Mouse (Mus musculus): ENCODE measurements around the gene Cdhr1. TPM values are rescaled to one million over a fixed set of nuclear protein-coding genes. Genes with fewer than 3 reads are reported as not detected.
"Not testable (repeated sequence)": the region's sequence is repeated elsewhere in the genome, so short reads cannot be mapped to it uniquely, and the experiment has no call there.

Gene Cdhr1
- 0.15 and 0.28 TPM in 2 replicates for polyA plus RNA-seq (2016; fragmentation: Nextera tagmentation; extraction: Ambion mirVana)

- H3K4me1 ChIP-seq: peaks cover 7% of the 10 kb centered on the region; the same call in 1 of the 2 replicates
- WGBS: under 1% methylated on average over 30 of the region's 30 CpGs
- no peaks in the 10 kb centered on the region for H3K9me3 ChIP-seq
- H3K27me3 ChIP-seq (ENCODE audit: insufficient read depth, poor library complexity, severe bottlenecking): peaks cover 75% of the 10 kb centered on the region
- H3K36me3 ChIP-seq: no peaks in the 10 kb centered on the region
- no peak for DNase-seq (ENCODE audit: low spot score)
- no peak within 1 kb of the TSS for H3K27ac ChIP-seq
- H3K4me3 ChIP-seq: peak within 1 kb of the TSS; percentile 54
Measured at GRCm38 (mm10) chr14:37097956-37098530, at the start of gene Cdhr1. Gene Cdhr1 (minus strand): TSS chr14:37098347.

- WGBS: 78% methylated on average over 8 of the region's 8 CpGs
- no peak overlapping the region for H3K27ac ChIP-seq
- H3K4me3 ChIP-seq: no peak overlapping the region
- DNase-seq (ENCODE audit: low spot score): no peak
- no peaks in the 10 kb centered on the region for H3K27me3 ChIP-seq (ENCODE audit: insufficient read depth, poor library complexity, severe bottlenecking)
- H3K9me3 ChIP-seq: no peaks in the 10 kb centered on the region
- H3K36me3 ChIP-seq: no peaks in the 10 kb centered on the region
- H3K4me1 ChIP-seq: 0 out of 2 replicates have a peak, but pooled peaks cover under 1% of the 10 kb centered on the region
Measured at GRCm38 (mm10) chr14:37139051-37139710, 41.0 kb upstream of the Cdhr1 start.

GRCm38 (mm10) chr14:37137596-37137995 lies 39.4 kb upstream of the Cdhr1 start:
- not testable (repeated sequence) for H3K27ac ChIP-seq; H3K36me3 ChIP-seq; DNase-seq (ENCODE audit: low spot score); H3K9me3 ChIP-seq; H3K4me1 ChIP-seq; H3K27me3 ChIP-seq (ENCODE audit: insufficient read depth, poor library complexity, severe bottlenecking); H3K4me3 ChIP-seq
- 84% methylated on average over 3 of the region's 3 CpGs for WGBS

- Histone ChIP-seq H3K4me1 (0 out of 2 replicates have a peak, but pooled peaks cover 6% of the 10 kb centered on the region), H3K27me3 (ENCODE audit: insufficient read depth, poor library complexity, severe bottlenecking) (no peaks in the 10 kb centered on the region), H3K9me3 (no peaks in the 10 kb centered on the region), H3K4me3 (no peak overlapping the region), H3K36me3 (peaks cover 19% of the 10 kb centered on the region), H3K27ac (no peak overlapping the region)
- WGBS: 73% methylated on average over 4 of the region's 4 CpGs
- DNase-seq (ENCODE audit: low spot score): no peak
Measured at GRCm38 (mm10) chr14:37136110-37136509, 38.0 kb upstream of the Cdhr1 start.

GRCm38 (mm10) chr14:37135671-37136070 lies 37.5 kb upstream of the Cdhr1 start:
- WGBS: 4% methylated on average over 10 of the region's 10 CpGs
- Histone ChIP-seq H3K36me3 (peaks cover 24% of the 10 kb centered on the region), H3K4me1 (0 out of 2 replicates have a peak, but pooled peaks cover 6% of the 10 kb centered on the region), H3K27ac (peak overlapping the region; percentile 95), H3K4me3 (peak overlapping the region; percentile 93), H3K9me3 (no peaks in the 10 kb centered on the region), H3K27me3 (ENCODE audit: insufficient read depth, poor library complexity, severe bottlenecking) (no peaks in the 10 kb centered on the region)
- DNase-seq (ENCODE audit: low spot score): no peak

GRCm38 (mm10) chr14:37135127-37135593 lies 37.0 kb upstream of the Cdhr1 start, which contains the start of gene Ghitm:
Gene Ghitm (minus strand): TSS chr14:37135272.
- Histone ChIP-seq H3K4me1 (0 out of 2 replicates have a peak, but pooled peaks cover 6% of the 10 kb centered on the region), H3K36me3 (peaks cover 28% of the 10 kb centered on the region), H3K9me3 (no peaks in the 10 kb centered on the region), H3K27ac (peak within 1 kb of the TSS; percentile 95), H3K4me3 (peak within 1 kb of the TSS; percentile 93), H3K27me3 (ENCODE audit: insufficient read depth, poor library complexity, severe bottlenecking) (no peaks in the 10 kb centered on the region)
- peak; percentile 98 for DNase-seq (ENCODE audit: low spot score)
- WGBS: under 1% methylated on average over 38 of the region's 38 CpGs

GRCm38 (mm10) chr14:37134304-37135126 lies 36.4 kb upstream of the Cdhr1 start:
- Histone ChIP-seq H3K9me3 (no peaks in the 10 kb centered on the region), H3K4me1 (0 out of 2 replicates have a peak, but pooled peaks cover 6% of the 10 kb centered on the region), H3K4me3 (peak overlapping the region; percentile 93), H3K27me3 (ENCODE audit: insufficient read depth, poor library complexity, severe bottlenecking) (no peaks in the 10 kb centered on the region), H3K36me3 (peaks cover 34% of the 10 kb centered on the region), H3K27ac (peak overlapping the region; percentile 95)
- DNase-seq (ENCODE audit: low spot score): peak; percentile 77
- WGBS: 2% methylated on average over 40 of the region's 40 CpGs

GRCm38 (mm10) chr14:37127652-37128051 lies 29.5 kb upstream of the Cdhr1 start:
- H3K4me1 ChIP-seq: no peaks in the 10 kb centered on the region
- H3K27ac ChIP-seq: no peak overlapping the region
- 47% methylated on average over 4 of the region's 4 CpGs for WGBS
- no peaks in the 10 kb centered on the region for H3K27me3 ChIP-seq (ENCODE audit: insufficient read depth, poor library complexity, severe bottlenecking)
- H3K9me3 ChIP-seq: no peaks in the 10 kb centered on the region
- DNase-seq (ENCODE audit: low spot score): no peak
- peaks cover 88% of the 10 kb centered on the region for H3K36me3 ChIP-seq
- H3K4me3 ChIP-seq: no peak overlapping the region

GRCm38 (mm10) chr14:37119233-37119632 lies 21.1 kb upstream of the Cdhr1 start:
- Histone ChIP-seq H3K27me3 (ENCODE audit: insufficient read depth, poor library complexity, severe bottlenecking) (peaks cover 3% of the 10 kb centered on the region; the same call in 1 of the 2 replicates), H3K4me3 (no peak overlapping the region), H3K9me3 (no peaks in the 10 kb centered on the region), H3K27ac (no peak overlapping the region), H3K36me3 (peaks cover 53% of the 10 kb centered on the region), H3K4me1 (no peaks in the 10 kb centered on the region)
- DNase-seq (ENCODE audit: low spot score): no peak
- WGBS: 95% methylated on average over 4 of the region's 4 CpGs

GRCm38 (mm10) chr14:37113922-37114321 lies 15.8 kb upstream of the Cdhr1 start, which contains the start of gene 2610528A11Rik:
Gene 2610528A11Rik (minus strand): TSS chr14:37114022.
- Histone ChIP-seq H3K27me3 (ENCODE audit: insufficient read depth, poor library complexity, severe bottlenecking) (peaks cover 8% of the 10 kb centered on the region; the same call in 1 of the 2 replicates), H3K4me3 (no peak within 1 kb of the TSS), H3K4me1 (peaks cover 12% of the 10 kb centered on the region; the same call in 1 of the 2 replicates), H3K36me3 (0 out of 2 replicates have a peak, but pooled peaks cover 7% of the 10 kb centered on the region), H3K9me3 (no peaks in the 10 kb centered on the region), H3K27ac (no peak within 1 kb of the TSS)
- no peak for DNase-seq (ENCODE audit: low spot score)
- 71% methylated on average over 3 of the region's 3 CpGs for WGBS

GRCm38 (mm10) chr14:37112931-37113330 lies 14.8 kb upstream of the Cdhr1 start:
- peaks cover 8% of the 10 kb centered on the region; the same call in 1 of the 2 replicates for H3K27me3 ChIP-seq (ENCODE audit: insufficient read depth, poor library complexity, severe bottlenecking)
- DNase-seq (ENCODE audit: low spot score): no peak
- H3K4me1 ChIP-seq: peaks cover 12% of the 10 kb centered on the region; the same call in 1 of the 2 replicates
- no peaks in the 10 kb centered on the region for H3K9me3 ChIP-seq
- no peak overlapping the region for H3K4me3 ChIP-seq
- H3K27ac ChIP-seq: no peak overlapping the region
- H3K36me3 ChIP-seq: no peaks in the 10 kb centered on the region
- 91% methylated on average over 7 of the region's 7 CpGs for WGBS

- H3K4me3 ChIP-seq: no peak overlapping the region
Measured at GRCm38 (mm10) chr14:37111371-37111770, 13.2 kb upstream of the Cdhr1 start.

More at GRCm38 (mm10) chr14:37111371-37111770, 13.2 kb upstream of the Cdhr1 start:
- Histone ChIP-seq H3K36me3 (no peaks in the 10 kb centered on the region), H3K27me3 (ENCODE audit: insufficient read depth, poor library complexity, severe bottlenecking) (peaks cover 8% of the 10 kb centered on the region; the same call in 1 of the 2 replicates), H3K9me3 (no peaks in the 10 kb centered on the region), H3K27ac (no peak overlapping the region), H3K4me1 (peaks cover 14% of the 10 kb centered on the region)
- no peak for DNase-seq (ENCODE audit: low spot score)

Measured in heart, embryonic 10.5 days (tissue).